Mouse (Mus musculus) cerebellum, postnatal 10 days (tissue): ENCODE data around the gene Cdk17.
A peak's percentile ranks its signal among the peaks of the same experiment; 100 is the strongest.

Experiments used
- DNase-seq, 2 experiments: peaks; one replicate each; pipeline ENCODE4 v3.0.0; 2021; ENCODE audit warnings: mixed read lengths in 2 of 2

Cdk17 gene

GRCm38 (mm10) chr10:93231490-93231889 is 70.8 kb downstream of the Cdk17 start:
- no peak for DNase-seq

GRCm38 (mm10) chr10:93231893-93232292 is 71.2 kb downstream of the Cdk17 start:
- no peak for DNase-seq

- DNase-seq, result no peak
Observed at GRCm38 (mm10) chr10:93233665-93234194, 73.1 kb downstream of the Cdk17 start.

- no peak for DNase-seq
Observed at GRCm38 (mm10) chr10:93234692-93235091, 74.0 kb downstream of the Cdk17 start.

GRCm38 (mm10) chr10:93239201-93239806 is 78.6 kb downstream of the Cdk17 start:
- no peak for DNase-seq

GRCm38 (mm10) chr10:93242208-93242607 is 81.5 kb downstream of the Cdk17 start:
- DNase-seq, result no peak

GRCm38 (mm10) chr10:93242861-93243260 is 82.2 kb downstream of the Cdk17 start:
- DNase-seq, result no peak

GRCm38 (mm10) chr10:93244209-93244705 is 83.6 kb downstream of the Cdk17 start:
- DNase-seq, result no peak

- no peak for DNase-seq
Observed at GRCm38 (mm10) chr10:93246185-93246920, 85.7 kb downstream of the Cdk17 start.

- no peak for DNase-seq
Observed at GRCm38 (mm10) chr10:93247422-93247821, 86.7 kb downstream of the Cdk17 start.

GRCm38 (mm10) chr10:93247902-93248301 is 87.2 kb downstream of the Cdk17 start:
- DNase-seq, result no peak

GRCm38 (mm10) chr10:93248416-93248815 is 87.7 kb downstream of the Cdk17 start:
- DNase-seq, result no peak

- no peak for DNase-seq
Observed at GRCm38 (mm10) chr10:93249901-93250300, 89.2 kb downstream of the Cdk17 start.

GRCm38 (mm10) chr10:93250436-93251317 is 90.0 kb downstream of the Cdk17 start:
- DNase-seq, result no peak

GRCm38 (mm10) chr10:93251426-93251825 is 90.8 kb downstream of the Cdk17 start:
- peak; percentile 63 to 65 for DNase-seq

- DNase-seq, result no peak
Observed at GRCm38 (mm10) chr10:93252661-93253060, 92.0 kb downstream of the Cdk17 start.

GRCm38 (mm10) chr10:93253156-93253555 is 92.5 kb downstream of the Cdk17 start:
- DNase-seq, result no peak

- peak; percentile 92 to 96 for DNase-seq
Observed at GRCm38 (mm10) chr10:93255294-93255693, 94.6 kb downstream of the Cdk17 start.

GRCm38 (mm10) chr10:93259826-93260225 is 99.2 kb downstream of the Cdk17 start:
- DNase-seq, result peak; percentile 63 to 64

GRCm38 (mm10) chr10:93261132-93261980 is 100.7 kb downstream of the Cdk17 start:
- peak; percentile 92 to 95 for DNase-seq

GRCm38 (mm10) chr10:93261981-93262499 is 101.4 kb downstream of the Cdk17 start:
- DNase-seq, result peak; percentile 58 to 61

- DNase-seq, result peak in 1 of 2 experiments; percentile 56
Observed at GRCm38 (mm10) chr10:93263431-93263830, 102.8 kb downstream of the Cdk17 start.
